Mouse (Mus musculus) forebrain, embryonic 15.5 days (tissue): ENCODE measurements at regions not wholly inside any gene's neighbourhood (a gene's known extent, or its start where the extent isn't known, plus 50 kb on each side); places are given as distances from the start of the nearest gene placed in this dataset.

Experiments
- ATAC-seq: fragments of 200-750 bp; cut with Nextera tagmentation; replicated peaks from 2 replicates; pipeline ENCODE4 v1.8.0; 2017; ENCODE audit warnings: mild to moderate bottlenecking, moderate TSS enrichment, moderate library complexity
- H3K27ac ChIP-seq: fragments of 300-500 bp; sonication (generic); replicated peaks from 2 replicates; pipeline ENCODE4 v1.5.1; 2015; ENCODE audit warnings: mild to moderate bottlenecking, inconsistent platforms
- H3K27me3 ChIP-seq: fragments of 300-500 bp; sonication (generic); 2 replicates; pipeline ENCODE4 v1.6.1; 2015; ENCODE audit warnings: inconsistent platforms
- H3K36me3 ChIP-seq: fragments of 300-500 bp; sonication (generic); 2 replicates; pipeline ENCODE4 v1.6.1; 2015; ENCODE audit warnings: mild to moderate bottlenecking, inconsistent platforms
- H3K4me1 ChIP-seq: fragments of 300-500 bp; sonication (generic); 2 replicates; pipeline ENCODE4 v1.6.1; 2015; ENCODE audit warnings: inconsistent platforms
- H3K4me2 ChIP-seq: fragments of 300-500 bp; sonication (generic); replicated peaks from 2 replicates; pipeline ENCODE4 v1.6.1; 2015; ENCODE audit warnings: mild to moderate bottlenecking, inconsistent platforms
- H3K4me3 ChIP-seq: fragments of 300-500 bp; sonication (generic); 2 replicates; pipeline ENCODE4 v1.5.1; 2015; ENCODE audit warnings: mild to moderate bottlenecking, inconsistent platforms
- H3K9ac ChIP-seq: fragments of 300-500 bp; sonication (generic); replicated peaks from 2 replicates; pipeline ENCODE4 v1.6.1; 2015; ENCODE audit warnings: mild to moderate bottlenecking, inconsistent platforms
- H3K9me3 ChIP-seq: fragments of 300-500 bp; sonication (generic); 2 replicates; pipeline ENCODE4 v1.6.1; 2016; ENCODE audit warnings: inconsistent platforms
- WGBS: fragments of 180-500 bp; shearing (Covaris S2); methylation state at CpG from one replicate; pipeline ENCODE4 v1.1.7; 2015; ENCODE audit warnings: mixed read lengths; 5-methylcytosine and 5-hydroxymethylcytosine counted together

- WGBS = 60% methylated on average over 9 of the region's 9 CpGs
- no peak overlapping the region; the same call in 1 of the 2 replicates for H3K9ac ChIP-seq
- H3K9me3 ChIP-seq = no peaks in the 10 kb centered on the region
- peak; percentile 60 for ATAC-seq
- no peaks in the 10 kb centered on the region for H3K27me3 ChIP-seq
- H3K4me3 ChIP-seq = no peak overlapping the region
- peak overlapping the region; percentile 83 for H3K27ac ChIP-seq
- H3K4me1 ChIP-seq = peaks cover 16% of the 10 kb centered on the region
- H3K36me3 ChIP-seq = no peaks in the 10 kb centered on the region
- 0 out of 2 replicates have a peak overlapping the region, but pooled peaks have one; percentile 2 for H3K4me2 ChIP-seq
These were observed 567.7 kb downstream of the Prkd1 start for GRCm38 (mm10) chr12:50081157-50081556.

GRCm38 (mm10) chr12:50081571-50081970, 567.3 kb downstream of the Prkd1 start:
- no peaks in the 10 kb centered on the region for H3K9me3 ChIP-seq
- no peaks in the 10 kb centered on the region for H3K27me3 ChIP-seq
- H3K9ac ChIP-seq = no peak overlapping the region
- WGBS = 58% methylated on average over 1 of the region's 1 CpGs
- H3K36me3 ChIP-seq = no peaks in the 10 kb centered on the region
- H3K4me2 ChIP-seq = no peak overlapping the region
- peak overlapping the region; percentile 83 for H3K27ac ChIP-seq
- no peak overlapping the region for H3K4me3 ChIP-seq
- H3K4me1 ChIP-seq = peaks cover 16% of the 10 kb centered on the region
- peak; percentile 82 for ATAC-seq

- Histone ChIP-seq H3K27ac (peak overlapping the region; percentile 92), H3K36me3 (no peaks in the 10 kb centered on the region), H3K4me3 (no peak overlapping the region), H3K9me3 (no peaks in the 10 kb centered on the region), H3K4me2 (no peak overlapping the region), H3K4me1 (peaks cover 16% of the 10 kb centered on the region), H3K9ac (no peak overlapping the region), H3K27me3 (no peaks in the 10 kb centered on the region)
- ATAC-seq = peak; percentile 85
- WGBS = 46% methylated on average over 3 of the region's 3 CpGs
These were observed 564.4 kb downstream of the Prkd1 start for GRCm38 (mm10) chr12:50084517-50084916.

GRCm38 (mm10) chr12:50111246-50112044, 537.5 kb downstream of the Prkd1 start:
- no peaks in the 10 kb centered on the region for H3K36me3 ChIP-seq
- H3K4me3 ChIP-seq = peak overlapping the region; percentile 22
- H3K9me3 ChIP-seq = no peaks in the 10 kb centered on the region
- peaks cover 14% of the 10 kb centered on the region for H3K4me1 ChIP-seq
- peak overlapping the region; percentile 91 for H3K27ac ChIP-seq
- H3K27me3 ChIP-seq = no peaks in the 10 kb centered on the region
- WGBS = 51% methylated on average over 9 of the region's 9 CpGs
- peak; percentile 27 for ATAC-seq
- peak overlapping the region; percentile 33 for H3K9ac ChIP-seq
- H3K4me2 ChIP-seq = peak overlapping the region; percentile 35

- Histone ChIP-seq H3K27me3 (no peaks in the 10 kb centered on the region), H3K4me3 (peak overlapping the region; percentile 22), H3K9me3 (no peaks in the 10 kb centered on the region), H3K27ac (peak overlapping the region; percentile 91), H3K36me3 (no peaks in the 10 kb centered on the region), H3K4me1 (peaks cover 14% of the 10 kb centered on the region), H3K4me2 (peak overlapping the region; percentile 35), H3K9ac (peak overlapping the region; percentile 33)
- ATAC-seq = peak; percentile 94
- WGBS = 41% methylated on average over 7 of the region's 7 CpGs
These were observed 536.8 kb downstream of the Prkd1 start for GRCm38 (mm10) chr12:50112081-50112491.

GRCm38 (mm10) chr12:50115855-50116254, 533.0 kb downstream of the Prkd1 start:
- no peak for ATAC-seq
- peak overlapping the region; percentile 85 for H3K27ac ChIP-seq
- H3K27me3 ChIP-seq = no peaks in the 10 kb centered on the region
- H3K9me3 ChIP-seq = no peaks in the 10 kb centered on the region
- H3K36me3 ChIP-seq = no peaks in the 10 kb centered on the region
- H3K9ac ChIP-seq = no peak overlapping the region
- H3K4me2 ChIP-seq = 0 out of 2 replicates have a peak overlapping the region, but pooled peaks have one; percentile 12
- no peak overlapping the region for H3K4me3 ChIP-seq
- WGBS = 37% methylated on average over 2 of the region's 2 CpGs
- H3K4me1 ChIP-seq = peaks cover 26% of the 10 kb centered on the region

- peak overlapping the region; percentile 84 for H3K27ac ChIP-seq
- H3K9ac ChIP-seq = no peak overlapping the region
These were observed 530.6 kb downstream of the Prkd1 start for GRCm38 (mm10) chr12:50118346-50118745.

GRCm38 (mm10) chr12:50122145-50122544, 526.8 kb downstream of the Prkd1 start:
- peak; percentile 36 for ATAC-seq
- H3K27me3 ChIP-seq = no peaks in the 10 kb centered on the region
- no peaks in the 10 kb centered on the region for H3K36me3 ChIP-seq
- no peak overlapping the region for H3K9ac ChIP-seq
- H3K9me3 ChIP-seq = no peaks in the 10 kb centered on the region
- H3K4me2 ChIP-seq = peak overlapping the region; percentile 10; the same call in 1 of the 2 replicates
- peak overlapping the region; percentile 88 for H3K27ac ChIP-seq
- H3K4me1 ChIP-seq = peaks cover 28% of the 10 kb centered on the region
- H3K4me3 ChIP-seq = no peak overlapping the region
- 9% methylated on average over 5 of the region's 5 CpGs for WGBS

More at GRCm38 (mm10) chr12:50118346-50118745, 530.6 kb downstream of the Prkd1 start:
- no peaks in the 10 kb centered on the region for H3K27me3 ChIP-seq
- no peak for ATAC-seq
- no peak overlapping the region for H3K4me3 ChIP-seq
- H3K4me2 ChIP-seq = no peak overlapping the region
- no peaks in the 10 kb centered on the region for H3K36me3 ChIP-seq
- peaks cover 38% of the 10 kb centered on the region for H3K4me1 ChIP-seq
- H3K9me3 ChIP-seq = no peaks in the 10 kb centered on the region

- Histone ChIP-seq H3K9me3 (no peaks in the 10 kb centered on the region), H3K4me2 (no peak overlapping the region), H3K27me3 (no peaks in the 10 kb centered on the region), H3K4me1 (peaks cover 28% of the 10 kb centered on the region), H3K36me3 (no peaks in the 10 kb centered on the region), H3K9ac (no peak overlapping the region), H3K27ac (peak overlapping the region; percentile 88), H3K4me3 (no peak overlapping the region)
- 28% methylated on average over 1 of the region's 1 CpGs for WGBS
- ATAC-seq = no peak
These were observed 525.9 kb downstream of the Prkd1 start for GRCm38 (mm10) chr12:50122971-50123370.

- Histone ChIP-seq H3K27me3 (no peaks in the 10 kb centered on the region), H3K27ac (no peak overlapping the region), H3K36me3 (no peaks in the 10 kb centered on the region), H3K9ac (no peak overlapping the region), H3K4me2 (no peak overlapping the region), H3K4me3 (no peak overlapping the region), H3K4me1 (no peaks in the 10 kb centered on the region), H3K9me3 (no peaks in the 10 kb centered on the region)
- no peak for ATAC-seq
- 62% methylated on average over 9 of the region's 9 CpGs for WGBS
These were observed 490.8 kb downstream of the Prkd1 start for GRCm38 (mm10) chr12:50158143-50158542.

- WGBS = 15% methylated on average over 1 of the region's 1 CpGs
These were observed 461.6 kb downstream of the Prkd1 start for GRCm38 (mm10) chr12:50187332-50187731.

GRCm38 (mm10) chr12:50190892-50191539, 457.9 kb downstream of the Prkd1 start:
- H3K4me3 ChIP-seq = no peak overlapping the region
- H3K4me2 ChIP-seq = 0 out of 2 replicates have a peak overlapping the region, but pooled peaks have one; percentile 8
- peak overlapping the region; percentile 26 for H3K9ac ChIP-seq
- H3K27me3 ChIP-seq = no peaks in the 10 kb centered on the region
- peak; percentile 39; the same call in 1 of the 2 replicates for ATAC-seq
- H3K27ac ChIP-seq = peak overlapping the region; percentile 93
- H3K36me3 ChIP-seq = no peaks in the 10 kb centered on the region
- no peaks in the 10 kb centered on the region for H3K9me3 ChIP-seq
- peaks cover 42% of the 10 kb centered on the region for H3K4me1 ChIP-seq

More at GRCm38 (mm10) chr12:50187332-50187731, 461.6 kb downstream of the Prkd1 start:
- Histone ChIP-seq H3K36me3 (no peaks in the 10 kb centered on the region), H3K27me3 (no peaks in the 10 kb centered on the region), H3K4me2 (no peak overlapping the region), H3K27ac (peak overlapping the region; percentile 58), H3K9ac (no peak overlapping the region), H3K4me3 (no peak overlapping the region), H3K4me1 (peaks cover 22% of the 10 kb centered on the region), H3K9me3 (no peaks in the 10 kb centered on the region)
- ATAC-seq = no peak
